ENCODE assay signal across 22 mouse cellular contexts in the genomic region with DNA sequence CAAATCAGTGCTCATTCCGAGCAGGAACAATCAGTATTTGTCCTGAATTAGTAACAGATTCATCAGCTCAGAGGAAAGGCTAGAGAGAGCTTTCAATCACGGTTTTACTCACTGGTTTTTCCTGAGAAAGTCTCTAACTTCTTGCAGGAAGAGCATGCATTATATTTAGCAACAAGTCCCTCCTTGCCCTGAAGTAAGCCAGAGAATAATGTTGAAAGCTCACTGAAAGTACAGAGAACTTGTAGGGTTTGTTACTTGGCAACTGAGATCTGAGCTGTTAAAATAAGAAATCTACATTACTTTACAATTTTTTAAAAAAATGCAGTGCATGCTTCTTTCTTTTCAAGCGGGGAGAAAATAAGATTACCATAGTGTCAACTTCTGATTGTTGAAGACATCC.
DNase-seq lines count a peak whose midpoint lies in the region; ATAC-seq and TF ChIP-seq lines count a peak whose summit lies in the region.
"Had no signal": no experiment of that assay in that cellular context is flagged by ENCODE, and none has a peak within 500 bp of the region (broad histone marks: within the 10 kb centered on the region; RNA-seq: fewer than 3 reads in every experiment).

No protein-coding gene starts in this region.

- H3K27me3 ChIP-seq in forebrain, postnatal 0 days (ENCODE audit: insufficient read depth, low read length), result no peaks in the 10 kb centered on the region
- no peaks in the 10 kb centered on the region for H3K27me3 ChIP-seq in forebrain, embryonic 12.5 days
- no peaks in the 10 kb centered on the region for H3K27me3 ChIP-seq in heart, embryonic 15.5 days
- H3K27me3 ChIP-seq in neural tube, embryonic 15.5 days (replicated peaks), result no peaks in the 10 kb centered on the region
- H3K27me3 ChIP-seq: hindbrain, embryonic 15.5 days; intestine, embryonic 15.5 days; limb, embryonic 12.5 days; liver, embryonic 12.5 days; midbrain, embryonic 12.5 days had no signal

- H3K4me1 ChIP-seq in forebrain, postnatal 0 days (ENCODE audit: insufficient read depth), result no peaks in the 10 kb centered on the region
- peaks cover 7% of the 10 kb centered on the region; the same call in 1 of the 2 replicates for H3K4me1 ChIP-seq in forebrain, embryonic 12.5 days
- no peaks in the 10 kb centered on the region for H3K4me1 ChIP-seq in heart, embryonic 15.5 days (replicated peaks)
- no peaks in the 10 kb centered on the region for H3K4me1 ChIP-seq in neural tube, embryonic 15.5 days
- H3K4me1 ChIP-seq: hindbrain, embryonic 15.5 days; intestine, embryonic 15.5 days; limb, embryonic 12.5 days; liver, embryonic 12.5 days had no signal

- peak; percentile 61; the same call in 1 of the 2 replicates for ATAC-seq in forebrain, postnatal 0 days
- no peak for ATAC-seq in forebrain, embryonic 12.5 days (ENCODE audit: low FRiP score)
- no peak for ATAC-seq in heart, embryonic 15.5 days (replicated peaks; ENCODE audit: insufficient number of reproducible peaks, insufficient read depth, low FRiP score, low read depth)
- ATAC-seq in neural tube, embryonic 15.5 days (ENCODE audit: low FRiP score), result no peak
- ATAC-seq: CD4-positive, CD25-positive, alpha-beta regulatory T cell, adult 4 months; intestine, embryonic 15.5 days; liver, embryonic 12.5 days had no signal

- no peaks in the 10 kb centered on the region for H3K9me3 ChIP-seq in forebrain, postnatal 0 days (ENCODE audit: low read length)
- H3K9me3 ChIP-seq in forebrain, embryonic 12.5 days, result no peaks in the 10 kb centered on the region
- H3K9me3 ChIP-seq in heart, embryonic 15.5 days (replicated peaks), result no peaks in the 10 kb centered on the region
- no peaks in the 10 kb centered on the region for H3K9me3 ChIP-seq in neural tube, embryonic 15.5 days (replicated peaks)
- H3K9me3 ChIP-seq: hindbrain, embryonic 15.5 days; intestine, embryonic 15.5 days; limb, embryonic 12.5 days; liver, embryonic 12.5 days; midbrain, embryonic 12.5 days had no signal

- H3K4me2 ChIP-seq in forebrain, postnatal 0 days (ENCODE audit: low read depth), result no peak overlapping the region
- no peak overlapping the region for H3K4me2 ChIP-seq in forebrain, embryonic 12.5 days
- no peak overlapping the region for H3K4me2 ChIP-seq in heart, embryonic 15.5 days
- no peak overlapping the region for H3K4me2 ChIP-seq in neural tube, embryonic 15.5 days
- H3K4me2 ChIP-seq: hindbrain, embryonic 15.5 days; intestine, embryonic 15.5 days; limb, embryonic 12.5 days; liver, embryonic 12.5 days; midbrain, embryonic 12.5 days had no signal

- no peak overlapping the region for H3K4me3 ChIP-seq in forebrain, postnatal 0 days (ENCODE audit: low read depth, low read length)
- no peak overlapping the region for H3K4me3 ChIP-seq in forebrain, embryonic 12.5 days (replicated peaks)
- H3K4me3 ChIP-seq in heart, embryonic 15.5 days, result no peak overlapping the region
- H3K4me3 ChIP-seq in neural tube, embryonic 15.5 days (replicated peaks), result no peak overlapping the region
- H3K4me3 ChIP-seq: hindbrain, embryonic 15.5 days; intestine, embryonic 15.5 days; limb, embryonic 12.5 days; liver, embryonic 12.5 days; midbrain, embryonic 12.5 days had no signal

- no peaks in the 10 kb centered on the region for H3K36me3 ChIP-seq in forebrain, postnatal 0 days (ENCODE audit: insufficient read depth)
- H3K36me3 ChIP-seq in forebrain, embryonic 12.5 days (replicated peaks), result no peaks in the 10 kb centered on the region
- no peaks in the 10 kb centered on the region for H3K36me3 ChIP-seq in heart, embryonic 15.5 days
- H3K36me3 ChIP-seq in neural tube, embryonic 15.5 days, result no peaks in the 10 kb centered on the region
- H3K36me3 ChIP-seq: hindbrain, embryonic 15.5 days; intestine, embryonic 15.5 days; limb, embryonic 12.5 days; liver, embryonic 12.5 days; midbrain, embryonic 12.5 days had no signal

- no peak overlapping the region for H3K9ac ChIP-seq in forebrain, postnatal 0 days
- no peak overlapping the region for H3K9ac ChIP-seq in forebrain, embryonic 12.5 days
- no peak overlapping the region for H3K9ac ChIP-seq in heart, embryonic 15.5 days
- no peak overlapping the region for H3K9ac ChIP-seq in neural tube, embryonic 15.5 days (replicated peaks)
- H3K9ac ChIP-seq: hindbrain, embryonic 15.5 days; intestine, embryonic 15.5 days; limb, embryonic 12.5 days; liver, embryonic 12.5 days; midbrain, embryonic 12.5 days had no signal

- 27% methylated on average over 3 of the region's 3 CpGs for WGBS in forebrain, postnatal 0 days
- WGBS in forebrain, embryonic 12.5 days, result 29% methylated on average over 3 of the region's 3 CpGs
- 55% methylated on average over 3 of the region's 3 CpGs for WGBS in heart, embryonic 15.5 days
- 58% methylated on average over 3 of the region's 3 CpGs for WGBS in neural tube, embryonic 15.5 days

- H3K27ac ChIP-seq in forebrain, postnatal 0 days (ENCODE audit: low read depth, low read length), result no peak overlapping the region
- H3K27ac ChIP-seq in forebrain, embryonic 12.5 days, result no peak overlapping the region
- peak overlapping the region; percentile 50 for H3K27ac ChIP-seq in heart, embryonic 15.5 days
- no peak overlapping the region for H3K27ac ChIP-seq in neural tube, embryonic 15.5 days (replicated peaks)
- H3K27ac ChIP-seq: hindbrain, embryonic 15.5 days; intestine, embryonic 15.5 days; limb, embryonic 12.5 days; liver, embryonic 12.5 days; midbrain, embryonic 12.5 days had no signal

- no peak for TF ChIP-seq CTCF in forebrain, postnatal 0 days (IDR thresholded peaks at IDR 0.05; ENCODE audit: low read depth)

- no peak for DNase-seq in forebrain, postnatal 0 days
- no peak for DNase-seq in heart, adult 18-20 months
- peak; percentile 3 for DNase-seq in neural tube, embryonic 10.5 days (ENCODE audit: extremely low spot score, low spot score)
- no peak for DNase-seq in adrenal gland, adult (ENCODE audit: inconsistent age in 2 of 2, low spot score in 1 of 2)
- DNase-seq: adrenal gland, postnatal 36 days; cerebellum, adult 11 months; cerebellum, adult 9-11 months; kidney, adult 9 months; kidney, postnatal 14 days; lung, adult 18-20 months; retina, postnatal 1 day; right cerebral cortex, postnatal 25 days; thymus, postnatal 14 days had no signal
